In the genomic region with DNA sequence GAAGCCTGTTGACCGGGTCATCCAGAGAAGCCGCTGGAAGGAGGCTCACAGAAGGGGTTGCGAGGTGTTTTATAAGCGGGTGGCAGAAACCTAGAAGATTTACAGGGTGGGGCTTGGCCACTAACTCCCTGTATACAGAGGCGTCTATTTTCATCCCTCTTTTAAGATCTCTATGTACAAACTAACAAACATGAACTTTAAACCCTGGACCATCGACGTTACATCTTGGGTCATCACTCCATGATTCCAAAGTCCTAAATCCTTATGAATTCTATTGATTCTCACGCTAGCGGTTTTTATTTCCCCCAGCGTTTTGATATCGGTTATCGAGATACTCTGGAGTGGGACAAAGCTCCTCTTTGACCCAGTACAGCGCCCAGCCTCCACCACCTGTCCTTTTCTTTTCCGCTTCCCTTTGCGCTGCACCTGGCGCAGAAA, we compare ENCODE assay signal across 8 mouse cellular contexts. TPM values are rescaled to one million over a fixed set of nuclear protein-coding genes. Genes with fewer than 3 reads are reported as not detected.
A peak's percentile ranks its signal among the peaks of the same experiment; 100 is the strongest.
DNase-seq lines count a peak whose midpoint lies in the region; TF ChIP-seq lines count a peak whose summit lies in the region.

No protein-coding gene starts in this region.

- peaks cover 14% of the 10 kb centered on the region for H3K4me1 ChIP-seq in kidney, adult 2 months (ENCODE audit: control insufficient read depth, insufficient read depth, low read length)
- no peaks in the 10 kb centered on the region; the same call in 1 of the 2 replicates for H3K4me1 ChIP-seq in bone marrow, adult 2 months (ENCODE audit: control insufficient read depth, insufficient read depth, low read length)
- H3K4me1 ChIP-seq in hindbrain, embryonic 10.5 days (replicated peaks) = peaks cover 23% of the 10 kb centered on the region
- H3K4me1 ChIP-seq in midbrain, embryonic 10.5 days = peaks cover 26% of the 10 kb centered on the region

- no peak for TF ChIP-seq CTCF in kidney, adult 2 months (conservative IDR thresholded peaks at IDR 0.05; ENCODE audit: insufficient read depth, insufficient read length, low read depth, low read length)
- no peak for TF ChIP-seq CTCF in bone marrow, adult 2 months (IDR thresholded peaks at IDR 0.05; ENCODE audit: control insufficient read depth, insufficient read depth, low read length)

- 5% methylated on average over 16 of the region's 16 CpGs for WGBS in kidney, adult 2 months
- 7% methylated on average over 16 of the region's 16 CpGs for WGBS in bone marrow, adult 2 months
- 14% methylated on average over 16 of the region's 16 CpGs for WGBS in hindbrain, embryonic 10.5 days
- WGBS in midbrain, embryonic 10.5 days = 11% methylated on average over 16 of the region's 16 CpGs

- TF ChIP-seq POLR2A in kidney, adult 2 months (IDR thresholded peaks at IDR 0.05; ENCODE audit: low read depth, low read length) = no peak
- no peak for TF ChIP-seq POLR2A in bone marrow, adult 2 months (IDR thresholded peaks at IDR 0.05; ENCODE audit: borderline replicate concordance, control insufficient read depth, low read depth, low read length)

- H3K4me3 ChIP-seq in kidney, adult 2 months (ENCODE audit: insufficient read depth, low read depth, low read length) = peak overlapping the region; percentile 83
- peak overlapping the region; percentile 68 for H3K4me3 ChIP-seq in bone marrow, adult 2 months (replicated peaks; ENCODE audit: control insufficient read depth, low read depth, low read length)
- peak overlapping the region; percentile 70 for H3K4me3 ChIP-seq in hindbrain, embryonic 10.5 days
- H3K4me3 ChIP-seq in midbrain, embryonic 10.5 days = peak overlapping the region; percentile 79

- H3K9me3 ChIP-seq in hindbrain, embryonic 10.5 days = no peaks in the 10 kb centered on the region
- no peaks in the 10 kb centered on the region for H3K9me3 ChIP-seq in midbrain, embryonic 10.5 days (replicated peaks)

- H3K36me3 ChIP-seq in kidney, adult 2 months (ENCODE audit: control insufficient read depth, insufficient read depth, low read length) = no peaks in the 10 kb centered on the region
- no peaks in the 10 kb centered on the region for H3K36me3 ChIP-seq in hindbrain, embryonic 10.5 days
- H3K36me3 ChIP-seq in midbrain, embryonic 10.5 days = no peaks in the 10 kb centered on the region

- no peaks in the 10 kb centered on the region for H3K27me3 ChIP-seq in kidney, adult 2 months (replicated peaks; ENCODE audit: control insufficient read depth, insufficient read depth, low read length)
- peaks cover 70% of the 10 kb centered on the region for H3K27me3 ChIP-seq in hindbrain, embryonic 10.5 days (ENCODE audit: insufficient read depth, poor library complexity, severe bottlenecking)
- peaks cover 74% of the 10 kb centered on the region for H3K27me3 ChIP-seq in midbrain, embryonic 10.5 days (ENCODE audit: low read depth, poor library complexity, severe bottlenecking)

- H3K27ac ChIP-seq in kidney, adult 2 months (ENCODE audit: insufficient read depth, low read depth, low read length) = peak overlapping the region; percentile 67
- no peak overlapping the region for H3K27ac ChIP-seq in bone marrow, adult 2 months (ENCODE audit: control insufficient read depth, insufficient read depth, low read depth, low read length, poor library complexity)
- peak overlapping the region; percentile 80 for H3K27ac ChIP-seq in hindbrain, embryonic 10.5 days
- peak overlapping the region; percentile 84 for H3K27ac ChIP-seq in midbrain, embryonic 10.5 days (replicated peaks)

- peak; percentile 51 for DNase-seq in kidney, adult 2 months
- no peak for DNase-seq in kidney, postnatal 14 days
- no peak for DNase-seq in hindbrain, embryonic 10.5 days (ENCODE audit: low spot score)
- no peak for DNase-seq in midbrain, embryonic 10.5 days (ENCODE audit: low spot score)
- DNase-seq in cerebellum, postnatal 10 days = no peak
- no peak for DNase-seq in layer of hippocampus, adult 9-10 months (ENCODE audit: low spot score)
- no peak for DNase-seq in adrenal gland, adult 8-10 months

RNA-seq across cellular contexts. Expression of a gene that starts 0.8 kb away (rescaled TPM):
- polyA plus RNA-seq in kidney, adult 2 months (2012; rRNA removed) = 34.7 and 38.6 TPM in 2 replicates
- 1.3 and 5.1 TPM in 2 replicates for polyA plus RNA-seq in bone marrow, adult 2 months (2011; ENCODE audit: insufficient read depth, insufficient read length, low replicate concordance, missing spikeins)
- 2.6 and 4.4 TPM in 2 replicates for polyA plus RNA-seq in hindbrain, embryonic 10.5 days (2016; fragmentation: Nextera tagmentation; extraction: Ambion mirVana)
- 1.4 and 2.7 TPM in 2 replicates for polyA plus RNA-seq in midbrain, embryonic 10.5 days (2016; fragmentation: Nextera tagmentation; extraction: Ambion mirVana)
- total RNA-seq in adrenal gland, adult 8-10 months (2022) = 10 to 100 TPM in 1 of 4 experiments, 1 to 10 TPM in 3; 4.1 to 10.5 (median 6.0) TPM

RNA-seq across cellular contexts. Expression of a gene that starts 36.8 kb away (rescaled TPM):
- 14.5 and 16.7 TPM in 2 replicates for polyA plus RNA-seq in kidney, adult 2 months (2012; rRNA removed)
- 5.8 and 13.0 TPM in 2 replicates for polyA plus RNA-seq in bone marrow, adult 2 months (2011; ENCODE audit: insufficient read depth, insufficient read length, low replicate concordance, missing spikeins)
- polyA plus RNA-seq in hindbrain, embryonic 10.5 days (2016; fragmentation: Nextera tagmentation; extraction: Ambion mirVana) = 18.0 and 19.6 TPM in 2 replicates
- polyA plus RNA-seq in midbrain, embryonic 10.5 days (2016; fragmentation: Nextera tagmentation; extraction: Ambion mirVana) = 20.4 and 21.2 TPM in 2 replicates
- 10 to 100 TPM; 30.5 to 41.1 (median 34.8) TPM for total RNA-seq in adrenal gland, adult 8-10 months (2022)

RNA-seq across cellular contexts. Expression of a gene that starts 58.0 kb away (rescaled TPM):
- polyA plus RNA-seq in kidney, adult 2 months (2012; rRNA removed) = 355 and 608 TPM in 2 replicates
- polyA plus RNA-seq in bone marrow, adult 2 months (2011; ENCODE audit: insufficient read depth, insufficient read length, low replicate concordance, missing spikeins) = 449 and 551 TPM in 2 replicates
- 453 and 461 TPM in 2 replicates for polyA plus RNA-seq in hindbrain, embryonic 10.5 days (2016; fragmentation: Nextera tagmentation; extraction: Ambion mirVana)
- 444 and 449 TPM in 2 replicates for polyA plus RNA-seq in midbrain, embryonic 10.5 days (2016; fragmentation: Nextera tagmentation; extraction: Ambion mirVana)
- total RNA-seq in adrenal gland, adult 8-10 months (2022) = 100 to 1,000 TPM; 390 to 507 (median 480) TPM

RNA-seq across cellular contexts. Expression of a gene that starts 58.2 kb away (rescaled TPM):
- 47.3 and 56.4 TPM in 2 replicates for polyA plus RNA-seq in kidney, adult 2 months (2012; rRNA removed)
- 8.2 and 11.4 TPM in 2 replicates for polyA plus RNA-seq in bone marrow, adult 2 months (2011; ENCODE audit: insufficient read depth, insufficient read length, low replicate concordance, missing spikeins)
- polyA plus RNA-seq in hindbrain, embryonic 10.5 days (2016; fragmentation: Nextera tagmentation; extraction: Ambion mirVana) = 68.2 and 78.6 TPM in 2 replicates
- polyA plus RNA-seq in midbrain, embryonic 10.5 days (2016; fragmentation: Nextera tagmentation; extraction: Ambion mirVana) = 67.9 and 73.8 TPM in 2 replicates
- 10 to 100 TPM; 58.2 to 84.0 (median 64.9) TPM for total RNA-seq in adrenal gland, adult 8-10 months (2022)
